Mouse (Mus musculus): Measurements from ENCODE around the gene Supt7l.
A peak's percentile ranks its signal among the peaks of the same experiment; 100 is the strongest.
"Not testable (repeated sequence)": the region's sequence is repeated elsewhere in the genome, so short reads cannot be mapped to it uniquely, and the experiment has no call there.

Supt7l gene

GRCm38 (mm10) chr5:31527707-31528106 lies at the start of gene Supt7l:
Supt7l (minus strand) TSS chr5:31527807.
- DNase-seq (ENCODE audit: low spot score in 2 of 2): not testable (repeated sequence)

- DNase-seq (ENCODE audit: low spot score in 2 of 2): peak; percentile 72 to 78
Observed at GRCm38 (mm10) chr5:31576539-31576975, 49.0 kb upstream of the Supt7l start.

GRCm38 (mm10) chr5:31573722-31574121 lies 46.1 kb upstream of the Supt7l start:
- DNase-seq (ENCODE audit: low spot score in 2 of 2): no peak

GRCm38 (mm10) chr5:31571023-31571608 lies 43.5 kb upstream of the Supt7l start:
- DNase-seq (ENCODE audit: low spot score in 2 of 2): peak; percentile 49 to 69

- DNase-seq (ENCODE audit: low spot score in 2 of 2): no peak
Observed at GRCm38 (mm10) chr5:31567951-31568657, 40.5 kb upstream of the Supt7l start.

- no peak for DNase-seq (ENCODE audit: low spot score in 2 of 2)
Observed at GRCm38 (mm10) chr5:31566457-31566856, 38.9 kb upstream of the Supt7l start.

GRCm38 (mm10) chr5:31566026-31566425 lies 38.4 kb upstream of the Supt7l start:
- no peak for DNase-seq (ENCODE audit: low spot score in 2 of 2)

GRCm38 (mm10) chr5:31564976-31565375 lies 37.4 kb upstream of the Supt7l start:
- DNase-seq (ENCODE audit: low spot score in 2 of 2): peak in 1 of 2 experiments; percentile 32

GRCm38 (mm10) chr5:31563905-31564304 lies 36.3 kb upstream of the Supt7l start:
- DNase-seq (ENCODE audit: low spot score in 2 of 2): no peak

- peak in 1 of 2 experiments; percentile 45 for DNase-seq (ENCODE audit: low spot score in 2 of 2)
Observed at GRCm38 (mm10) chr5:31563496-31563895, 35.9 kb upstream of the Supt7l start.

- peak; percentile 49 to 70 for DNase-seq (ENCODE audit: low spot score in 2 of 2)
Observed at GRCm38 (mm10) chr5:31562036-31562666, 34.5 kb upstream of the Supt7l start.

GRCm38 (mm10) chr5:31560352-31560751 lies 32.7 kb upstream of the Supt7l start:
- no peak for DNase-seq (ENCODE audit: low spot score in 2 of 2)

GRCm38 (mm10) chr5:31559401-31559800 lies 31.8 kb upstream of the Supt7l start:
- DNase-seq (ENCODE audit: low spot score in 2 of 2): no peak

GRCm38 (mm10) chr5:31535228-31535627 lies 7.6 kb upstream of the Supt7l start:
- no peak for DNase-seq (ENCODE audit: low spot score in 2 of 2)

GRCm38 (mm10) chr5:31528560-31528959 lies 953 bp upstream of the Supt7l start:
- DNase-seq (ENCODE audit: low spot score in 2 of 2): no peak

GRCm38 (mm10) chr5:31527117-31527680 lies 408 bp downstream of the Supt7l start:
- no peak for DNase-seq (ENCODE audit: low spot score in 2 of 2)

- DNase-seq (ENCODE audit: low spot score in 2 of 2): peak; percentile 44 to 53
Observed at GRCm38 (mm10) chr5:31526354-31527116, 1.1 kb downstream of the Supt7l start, which contains the start of gene Slc4a1ap. Slc4a1ap (plus strand) TSS chr5:31526995.

- DNase-seq (ENCODE audit: low spot score in 2 of 2): no peak
Observed at GRCm38 (mm10) chr5:31520556-31520955, 7.1 kb downstream of the Supt7l start.

- DNase-seq (ENCODE audit: low spot score in 2 of 2): no peak
Observed at GRCm38 (mm10) chr5:31512481-31512880, 15.1 kb downstream of the Supt7l start.

- DNase-seq (ENCODE audit: low spot score in 2 of 2): no peak
Observed at GRCm38 (mm10) chr5:31504843-31505242, 22.8 kb downstream of the Supt7l start.

- peak; percentile 88 to 93 for DNase-seq (ENCODE audit: low spot score in 2 of 2)
Observed at GRCm38 (mm10) chr5:31494513-31495297, 32.9 kb downstream of the Supt7l start, which contains the start of gene Gpn1. Gpn1 (plus strand) TSS chr5:31494741.

Data from right cerebral cortex, postnatal 36 days (tissue).